Mouse (Mus musculus) G1E (cell line): ENCODE data around the gene Ckap2l.

Experiments used
- CTCF ChIP-seq: IDR thresholded peaks from 2 replicates; pipeline ENCODE4 v1.5.1; 2012; ENCODE audit warnings: low read depth, low read length, inconsistent platforms, mixed read lengths
- GATA1 ChIP-seq: IDR thresholded peaks from 2 replicates; pipeline ENCODE4 v1.6.1; 2012; ENCODE audit warnings: borderline replicate concordance, low read length, inconsistent platforms, mixed read lengths
- GATA2 ChIP-seq: IDR thresholded peaks from 2 replicates; pipeline ENCODE4 v1.6.1; 2012; ENCODE audit warnings: low read depth, low read length, inconsistent platforms, borderline replicate concordance
- POLR2AphosphoS5 ChIP-seq: IDR thresholded peaks from 2 replicates; pipeline ENCODE4 v1.6.1; 2012; ENCODE audit warnings: low read depth, low read length, inconsistent platforms; ENCODE audit not compliant: insufficient replicate concordance
- TAL1 ChIP-seq: conservative IDR thresholded peaks from 2 replicates; pipeline ENCODE4 v1.6.1; 2012; ENCODE audit warnings: low read depth, low read length, inconsistent platforms, mixed read lengths

- TF ChIP-seq CTCF: no peak
- TF ChIP-seq TAL1: no peak
- no peak for TF ChIP-seq GATA1
- TF ChIP-seq POLR2AphosphoS5: no peak
- no peak for TF ChIP-seq GATA2
Measured at GRCm38 (mm10) chr2:129338138-129338621, 41.2 kb upstream of the Ckap2l start.
